Mouse (Mus musculus) forebrain, embryonic 16.5 days (tissue): ENCODE data around the gene BC035947. TPM values are rescaled to one million over a fixed set of nuclear protein-coding genes. Genes with fewer than 3 reads are reported as not detected.
"Not testable (repeated sequence)": the region's sequence is repeated elsewhere in the genome, so short reads cannot be mapped to it uniquely, and the experiment has no call there.

Experiments
- ATAC-seq: fragments of 200-750 bp; cut with Nextera tagmentation; 2 replicates; pipeline ENCODE4 v1.8.0; 2017; ENCODE audit warnings: mild to moderate bottlenecking, moderate library complexity
- H3K27ac ChIP-seq: fragments of 300-500 bp; sonication (generic); 2 replicates; pipeline ENCODE4 v1.5.1; 2014; ENCODE audit warnings: low read length, control low read depth
- H3K27me3 ChIP-seq: fragments of 300-500 bp; sonication (generic); replicated peaks from 2 replicates; pipeline ENCODE4 v1.6.1; 2014; ENCODE audit warnings: low read length; ENCODE audit not compliant: control insufficient read depth, insufficient read depth
- H3K36me3 ChIP-seq: fragments of 300-500 bp; sonication (generic); 2 replicates; pipeline ENCODE4 v1.6.1; 2014; ENCODE audit not compliant: control insufficient read depth, insufficient read depth
- H3K4me1 ChIP-seq: fragments of 300-500 bp; sonication (generic); replicated peaks from 2 replicates; pipeline ENCODE4 v1.6.1; 2014; ENCODE audit warnings: low read length; ENCODE audit not compliant: control insufficient read depth, insufficient read depth
- H3K4me2 ChIP-seq: fragments of 300-500 bp; sonication (generic); 2 replicates; pipeline ENCODE4 v1.6.1; 2014; ENCODE audit warnings: mild to moderate bottlenecking, low read length, control low read depth
- H3K4me3 ChIP-seq: fragments of 300-500 bp; sonication (generic); replicated peaks from 2 replicates; pipeline ENCODE4 v1.5.1; 2014; ENCODE audit warnings: mild to moderate bottlenecking, low read length, control low read depth
- H3K9ac ChIP-seq: fragments of 300-500 bp; sonication (generic); replicated peaks from 2 replicates; pipeline ENCODE4 v1.6.1; 2014; ENCODE audit warnings: low read depth, low read length, control low read depth
- H3K9me3 ChIP-seq: fragments of 300-500 bp; sonication (generic); 2 replicates; pipeline ENCODE4 v1.6.1; 2016; ENCODE audit warnings: low read length; ENCODE audit not compliant: control insufficient read depth
- WGBS: fragments of 180-500 bp; shearing (Covaris S2); extraction: QIAGEN DNeasy Blood & Tissue Kit; methylation state at CpG from one replicate; pipeline ENCODE4 v1.1.7; 2014; 5-methylcytosine and 5-hydroxymethylcytosine counted together
- polyA plus RNA-seq: library from polyadenylated mRNA; unstranded; fragments of >200 nt; fragmentation: Nextera tagmentation; extraction: Ambion mirVana; gene quantifications from 2 replicates; pipeline ENCODE4 v1.2.1, GENCODE M21; 2015

BC035947 gene
- 0.27 and 0.46 TPM in 2 replicates for polyA plus RNA-seq

GRCm38 (mm10) chr1:78511621-78512160, at the start of gene BC035947:
BC035947 (minus strand) TSS chr1:78512158.
- Histone ChIP-seq H3K36me3 (no peaks in the 10 kb centered on the region), H3K4me3 (peak within 1 kb of the TSS; percentile 33), H3K4me1 (peaks cover 3% of the 10 kb centered on the region; the same call in 1 of the 2 replicates), H3K9ac (peak within 1 kb of the TSS; percentile 47), H3K27ac (no peak within 1 kb of the TSS), H3K9me3 (no peaks in the 10 kb centered on the region), H3K27me3 (no peaks in the 10 kb centered on the region), H3K4me2 (peak within 1 kb of the TSS; percentile 56)
- ATAC-seq: peak; percentile 20; the same call in 1 of the 2 replicates
- 4% methylated on average over 25 of the region's 25 CpGs for WGBS

GRCm38 (mm10) chr1:78554012-78554666, 42.2 kb upstream of the BC035947 start:
- Histone ChIP-seq H3K36me3 (no peaks in the 10 kb centered on the region), H3K4me2 (no peak overlapping the region), H3K9me3 (no peaks in the 10 kb centered on the region), H3K4me1 (no peaks in the 10 kb centered on the region), H3K27me3 (no peaks in the 10 kb centered on the region), H3K27ac (no peak overlapping the region), H3K9ac (no peak overlapping the region), H3K4me3 (no peak overlapping the region)
- no peak for ATAC-seq
- WGBS: 81% methylated on average over 8 of the region's 8 CpGs

GRCm38 (mm10) chr1:78548961-78549360, 37.0 kb upstream of the BC035947 start:
- 45% methylated on average over 6 of the region's 6 CpGs for WGBS
- Histone ChIP-seq H3K27ac (no peak overlapping the region), H3K4me2 (no peak overlapping the region), H3K9me3 (no peaks in the 10 kb centered on the region), H3K9ac (no peak overlapping the region), H3K36me3 (no peaks in the 10 kb centered on the region), H3K4me3 (no peak overlapping the region), H3K27me3 (no peaks in the 10 kb centered on the region), H3K4me1 (no peaks in the 10 kb centered on the region)
- ATAC-seq: no peak

GRCm38 (mm10) chr1:78546258-78546657, 34.3 kb upstream of the BC035947 start:
- H3K4me3 ChIP-seq: no peak overlapping the region
- H3K4me1 ChIP-seq: no peaks in the 10 kb centered on the region
- H3K27ac ChIP-seq: no peak overlapping the region
- H3K27me3 ChIP-seq: no peaks in the 10 kb centered on the region
- no peaks in the 10 kb centered on the region for H3K36me3 ChIP-seq
- H3K4me2 ChIP-seq: no peak overlapping the region
- ATAC-seq: no peak
- 81% methylated on average over 9 of the region's 9 CpGs for WGBS
- H3K9me3 ChIP-seq: no peaks in the 10 kb centered on the region
- H3K9ac ChIP-seq: no peak overlapping the region

DNA sequence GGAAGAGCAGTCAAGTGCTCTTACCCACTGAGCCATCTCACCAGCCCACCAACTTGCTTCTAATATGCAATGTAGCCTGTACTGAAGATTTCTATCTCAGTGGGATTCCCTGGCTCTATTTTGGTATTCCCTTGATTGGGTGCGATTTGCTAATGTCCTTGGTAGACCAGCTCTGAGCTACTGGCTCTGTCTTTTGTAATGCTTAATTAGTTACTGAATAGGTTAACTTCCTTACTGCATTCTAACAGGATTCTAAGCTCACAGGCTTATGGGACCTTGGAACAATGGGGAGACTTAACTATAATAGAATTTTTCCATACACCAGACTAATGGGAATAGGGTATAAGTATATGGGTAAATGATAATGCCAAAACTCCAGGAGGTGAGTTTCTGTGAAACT, 31.7 kb upstream of the BC035947 start:
- not testable (repeated sequence) for H3K36me3 ChIP-seq, H3K4me1 ChIP-seq, H3K9ac ChIP-seq, H3K27ac ChIP-seq, H3K4me3 ChIP-seq, ATAC-seq, H3K9me3 ChIP-seq, H3K27me3 ChIP-seq, H3K4me2 ChIP-seq
- WGBS: 47% methylated on average over 1 of the region's 1 CpGs

GRCm38 (mm10) chr1:78539166-78539565, 27.2 kb upstream of the BC035947 start:
- 84% methylated on average over 6 of the region's 6 CpGs for WGBS
- Histone ChIP-seq H3K9ac (no peak overlapping the region), H3K4me3 (no peak overlapping the region), H3K4me2 (no peak overlapping the region), H3K9me3 (no peaks in the 10 kb centered on the region), H3K27ac (no peak overlapping the region), H3K27me3 (no peaks in the 10 kb centered on the region), H3K36me3 (no peaks in the 10 kb centered on the region), H3K4me1 (peaks cover 4% of the 10 kb centered on the region; the same call in 1 of the 2 replicates)
- ATAC-seq: no peak

DNA sequence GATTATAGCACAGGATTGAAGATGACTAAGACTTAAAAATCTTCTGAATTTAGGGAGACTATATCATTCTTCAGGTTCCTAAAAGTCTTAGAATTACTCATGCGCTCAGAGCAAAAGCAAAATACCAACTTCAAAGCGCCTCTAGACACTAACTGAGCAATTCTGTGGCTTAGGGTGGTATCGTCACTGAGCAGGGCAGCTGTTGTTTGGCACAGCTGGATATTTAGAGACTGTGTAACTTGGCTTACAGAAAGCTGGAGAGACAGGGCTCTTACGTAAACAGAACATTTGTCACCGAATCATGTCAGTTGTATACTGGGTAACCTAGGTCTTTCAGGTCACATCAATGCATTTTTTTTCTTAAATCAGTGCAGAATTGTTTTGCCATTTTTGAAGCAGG, 26.4 kb upstream of the BC035947 start:
- Histone ChIP-seq H3K27me3 (no peaks in the 10 kb centered on the region), H3K36me3 (no peaks in the 10 kb centered on the region), H3K4me1 (peaks cover 4% of the 10 kb centered on the region; the same call in 1 of the 2 replicates), H3K9me3 (no peaks in the 10 kb centered on the region), H3K4me3 (no peak overlapping the region), H3K9ac (no peak overlapping the region), H3K27ac (no peak overlapping the region), H3K4me2 (no peak overlapping the region)
- WGBS: 55% methylated on average over 5 of the region's 5 CpGs
- no peak for ATAC-seq

DNA sequence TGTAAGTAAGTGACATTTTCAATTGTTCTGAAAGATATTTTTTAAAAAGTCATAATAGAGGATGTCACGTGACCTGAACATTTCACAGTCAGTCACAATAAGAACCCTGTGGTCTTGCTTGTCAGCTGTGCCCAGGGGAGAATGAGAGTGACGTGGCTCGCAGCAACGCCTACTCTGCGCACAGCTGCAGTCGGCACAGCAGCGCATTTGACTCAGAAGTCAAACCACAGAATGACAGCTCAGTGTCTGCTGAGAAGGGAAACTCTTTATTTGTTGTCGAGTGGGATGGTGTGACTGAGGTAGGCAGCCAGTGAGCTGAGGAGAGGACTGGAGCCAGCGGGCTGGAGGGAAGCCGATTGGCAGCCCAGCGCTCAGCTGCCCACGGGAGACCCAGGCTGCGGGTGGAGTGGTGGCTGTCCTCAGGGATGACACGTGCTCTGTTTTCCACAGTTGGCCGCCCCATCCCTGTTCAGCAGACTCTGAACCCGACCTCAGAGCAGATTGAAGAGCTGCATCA, 25.6 kb upstream of the BC035947 start:
- Histone ChIP-seq H3K36me3 (no peaks in the 10 kb centered on the region), H3K4me2 (peak overlapping the region; percentile 53), H3K4me1 (peaks cover 4% of the 10 kb centered on the region; the same call in 1 of the 2 replicates), H3K4me3 (peak overlapping the region; percentile 34), H3K9me3 (no peaks in the 10 kb centered on the region), H3K27me3 (no peaks in the 10 kb centered on the region), H3K9ac (peak overlapping the region; percentile 45), H3K27ac (peak overlapping the region; percentile 1; the same call in 1 of the 2 replicates)
- peak; percentile 94 for ATAC-seq
- 35% methylated on average over 16 of the region's 16 CpGs for WGBS

DNA sequence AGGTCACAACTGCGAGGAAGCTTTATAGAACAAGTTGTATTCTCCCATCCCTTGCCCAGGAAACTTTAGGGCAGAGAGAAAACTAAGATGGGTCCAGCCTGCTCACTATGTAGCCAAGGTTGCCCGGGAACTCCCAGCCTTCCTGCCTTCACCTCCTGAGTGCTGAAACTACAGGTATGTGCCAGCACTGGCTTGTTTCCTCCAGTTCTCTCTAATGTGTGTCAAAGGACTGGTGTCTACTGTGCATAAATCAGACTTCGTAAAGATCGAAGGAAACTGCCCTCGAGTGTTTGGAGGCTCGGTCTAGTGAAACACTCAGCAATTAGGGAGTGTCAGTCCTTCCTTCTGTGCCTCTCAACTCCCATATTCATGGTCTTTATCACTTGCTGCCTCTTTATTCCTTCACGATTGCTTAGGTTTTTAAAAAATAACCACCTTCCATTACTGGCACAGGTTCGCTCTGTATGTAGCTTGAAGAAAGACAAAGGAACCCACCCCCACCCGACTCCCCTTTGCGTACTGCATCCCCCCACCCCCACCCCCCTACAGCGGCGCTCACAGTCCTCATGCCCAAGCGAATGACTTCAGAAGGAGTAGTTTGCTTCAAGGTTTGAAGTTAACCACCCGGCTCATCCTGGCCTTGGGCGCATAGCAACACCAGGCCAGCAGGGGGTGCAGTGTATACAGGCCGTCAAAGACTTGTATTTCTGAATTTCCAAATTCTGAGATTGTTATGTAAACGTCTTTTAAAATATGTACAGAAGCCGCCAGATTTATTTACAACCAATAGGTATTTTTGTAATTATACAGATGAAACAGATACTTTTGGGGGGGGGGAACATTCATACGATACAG, 24.6 kb upstream of the BC035947 start:
- Histone ChIP-seq H3K4me2 (peak overlapping the region; percentile 53), H3K4me3 (no peak overlapping the region), H3K27me3 (no peaks in the 10 kb centered on the region), H3K9me3 (no peaks in the 10 kb centered on the region), H3K4me1 (peaks cover 4% of the 10 kb centered on the region; the same call in 1 of the 2 replicates), H3K36me3 (no peaks in the 10 kb centered on the region), H3K9ac (no peak overlapping the region), H3K27ac (no peak overlapping the region)
- WGBS: 37% methylated on average over 19 of the region's 19 CpGs
- peak; percentile 51 for ATAC-seq
